Mouse (Mus musculus) intestine, postnatal 0 days (tissue): ENCODE measurements around the gene Rph3al. TPM values are rescaled to one million over a fixed set of nuclear protein-coding genes. Genes with fewer than 3 reads are reported as not detected.
A peak's percentile ranks its signal among the peaks of the same experiment; 100 is the strongest.

Experiments
- ATAC-seq: fragments of 200-750 bp; cut with Nextera tagmentation; 2 replicates; pipeline ENCODE4 v1.8.0; 2017; ENCODE audit warnings: mild to moderate bottlenecking, moderate TSS enrichment, moderate library complexity
- H3K27ac ChIP-seq: fragments of 300-500 bp; sonication (generic); 2 replicates; pipeline ENCODE4 v1.5.1; 2014; ENCODE audit warnings: mild to moderate bottlenecking, low read depth, low read length, moderate library complexity
- H3K27me3 ChIP-seq: fragments of 300-500 bp; sonication (generic); replicated peaks from 2 replicates; pipeline ENCODE4 v1.6.1; 2014; ENCODE audit warnings: low read length, mixed read lengths; ENCODE audit not compliant: control insufficient read depth, insufficient read depth
- H3K36me3 ChIP-seq: fragments of 300-500 bp; sonication (generic); 2 replicates; pipeline ENCODE4 v1.6.1; 2014; ENCODE audit warnings: mild to moderate bottlenecking, moderate library complexity; ENCODE audit not compliant: control insufficient read depth, insufficient read depth
- H3K4me1 ChIP-seq: fragments of 300-500 bp; sonication (generic); replicated peaks from 2 replicates; pipeline ENCODE4 v1.6.1; 2014; ENCODE audit warnings: antibody characterized with exemption, low read length, mixed read lengths; ENCODE audit not compliant: control insufficient read depth, insufficient read depth
- H3K4me2 ChIP-seq: fragments of 300-500 bp; sonication (generic); replicated peaks from 2 replicates; pipeline ENCODE4 v1.6.1; 2014; ENCODE audit warnings: low read depth, mild to moderate bottlenecking, moderate library complexity
- H3K4me3 ChIP-seq: fragments of 300-500 bp; sonication (generic); 2 replicates; pipeline ENCODE4 v1.5.1; 2014; ENCODE audit warnings: low read depth, low read length
- H3K9ac ChIP-seq: fragments of 300-500 bp; sonication (generic); 2 replicates; pipeline ENCODE4 v1.6.1; 2014; ENCODE audit warnings: mild to moderate bottlenecking, low read depth, low read length
- H3K9me3 ChIP-seq: fragments of 300-500 bp; sonication (generic); 2 replicates; pipeline ENCODE4 v1.6.1; 2016; ENCODE audit warnings: mixed run types; ENCODE audit not compliant: control insufficient read depth
- CTCF ChIP-seq: sonication (generic); IDR thresholded peaks from 2 replicates; pipeline ENCODE4 v1.5.1; 2016; ENCODE audit warnings: low read depth, mild to moderate bottlenecking, control low read depth, antibody characterized with exemption, moderate library complexity
- WGBS: fragments of 180-500 bp; shearing (Covaris S2); extraction: QIAGEN DNeasy Blood & Tissue Kit; methylation state at CpG from one replicate; pipeline ENCODE4 v1.1.7; 2014; 5-methylcytosine and 5-hydroxymethylcytosine counted together
- polyA plus RNA-seq: library from polyadenylated mRNA; unstranded; fragments of >200 nt; fragmentation: Nextera tagmentation; extraction: Ambion mirVana; gene quantifications from 2 replicates; pipeline ENCODE4 v1.2.1, GENCODE M21; 2015

The Rph3al gene
- polyA plus RNA-seq, 1 experiment from 2014 or later, result 10.5 TPM

GRCm38 (mm10) chr11:75966401-75967372 lies 28.5 kb upstream of the Rph3al start:
- ATAC-seq, result peak; percentile 88
- peak; percentile 95 for TF ChIP-seq CTCF
- Histone ChIP-seq H3K36me3 (no peaks in the 10 kb centered on the region), H3K9me3 (no peaks in the 10 kb centered on the region), H3K9ac (peak overlapping the region; percentile 64), H3K4me1 (peaks cover 18% of the 10 kb centered on the region), H3K4me2 (peak overlapping the region; percentile 95), H3K27me3 (no peaks in the 10 kb centered on the region), H3K4me3 (peak overlapping the region; percentile 66), H3K27ac (peak overlapping the region; percentile 85)
- WGBS, result under 1% methylated on average over 90 of the region's 90 CpGs

DNA sequence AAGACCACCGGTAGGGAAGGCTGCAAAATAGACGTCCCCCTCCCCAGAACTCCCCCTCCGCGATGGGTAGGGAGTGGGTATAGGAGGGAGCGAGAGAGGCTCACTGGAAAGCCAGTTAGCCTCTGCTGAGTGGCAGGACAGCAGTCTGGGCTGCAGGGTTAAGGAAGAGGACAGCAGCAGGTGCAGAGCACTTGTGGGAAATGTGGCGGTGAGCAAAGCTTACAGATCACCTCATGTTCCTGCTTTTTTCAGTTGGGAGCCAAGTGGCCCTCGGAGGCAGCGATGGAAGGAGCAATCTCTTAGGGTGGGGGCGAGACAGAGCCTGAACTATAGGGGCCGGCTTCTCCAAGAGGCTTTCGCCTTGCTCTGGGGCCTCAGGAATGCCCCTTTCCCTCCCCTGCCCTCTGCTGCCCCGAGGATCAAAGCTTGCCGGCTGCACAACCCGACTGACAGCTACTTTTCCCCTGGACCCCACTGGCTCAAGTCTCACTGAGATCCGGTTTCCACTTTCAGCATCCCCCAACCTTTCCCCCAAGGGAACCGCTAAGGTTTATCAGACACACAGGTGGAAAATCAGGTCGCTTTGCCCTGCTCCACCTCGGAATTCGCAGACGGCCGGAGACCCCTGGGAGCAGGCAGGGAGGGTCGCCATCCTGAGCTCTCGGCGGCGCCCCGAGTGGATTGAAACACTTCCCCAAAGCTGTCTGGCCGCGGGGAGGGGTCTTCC lies 27.6 kb upstream of the Rph3al start:
- Histone ChIP-seq H3K9ac (peak overlapping the region; percentile 64), H3K4me1 (peaks cover 18% of the 10 kb centered on the region), H3K4me2 (peak overlapping the region; percentile 95), H3K9me3 (no peaks in the 10 kb centered on the region), H3K36me3 (no peaks in the 10 kb centered on the region), H3K4me3 (peak overlapping the region; percentile 66), H3K27ac (peak overlapping the region; percentile 85), H3K27me3 (no peaks in the 10 kb centered on the region)
- peak; percentile 3; the same call in 1 of the 2 replicates for ATAC-seq
- 12% methylated on average over 28 of the region's 28 CpGs for WGBS
- TF ChIP-seq CTCF, result no peak

DNA sequence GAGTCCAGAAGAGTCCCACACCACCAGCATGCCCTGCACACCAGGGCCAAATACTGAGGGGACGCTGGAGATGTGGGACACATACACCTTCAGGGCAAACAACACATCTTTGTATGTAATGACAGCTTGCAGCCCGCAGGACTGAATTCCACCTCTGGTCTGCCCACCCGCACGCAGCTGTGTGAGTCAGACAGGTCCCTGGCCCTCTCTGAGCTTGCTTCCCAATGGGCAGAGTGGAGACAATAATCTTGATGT lies 26.2 kb upstream of the Rph3al start:
- Histone ChIP-seq H3K4me1 (peaks cover 18% of the 10 kb centered on the region), H3K4me3 (no peak overlapping the region), H3K36me3 (no peaks in the 10 kb centered on the region), H3K9ac (no peak overlapping the region), H3K27ac (no peak overlapping the region), H3K27me3 (no peaks in the 10 kb centered on the region), H3K9me3 (no peaks in the 10 kb centered on the region), H3K4me2 (no peak overlapping the region)
- 65% methylated on average over 4 of the region's 4 CpGs for WGBS
- ATAC-seq, result no peak
- TF ChIP-seq CTCF, result no peak

DNA sequence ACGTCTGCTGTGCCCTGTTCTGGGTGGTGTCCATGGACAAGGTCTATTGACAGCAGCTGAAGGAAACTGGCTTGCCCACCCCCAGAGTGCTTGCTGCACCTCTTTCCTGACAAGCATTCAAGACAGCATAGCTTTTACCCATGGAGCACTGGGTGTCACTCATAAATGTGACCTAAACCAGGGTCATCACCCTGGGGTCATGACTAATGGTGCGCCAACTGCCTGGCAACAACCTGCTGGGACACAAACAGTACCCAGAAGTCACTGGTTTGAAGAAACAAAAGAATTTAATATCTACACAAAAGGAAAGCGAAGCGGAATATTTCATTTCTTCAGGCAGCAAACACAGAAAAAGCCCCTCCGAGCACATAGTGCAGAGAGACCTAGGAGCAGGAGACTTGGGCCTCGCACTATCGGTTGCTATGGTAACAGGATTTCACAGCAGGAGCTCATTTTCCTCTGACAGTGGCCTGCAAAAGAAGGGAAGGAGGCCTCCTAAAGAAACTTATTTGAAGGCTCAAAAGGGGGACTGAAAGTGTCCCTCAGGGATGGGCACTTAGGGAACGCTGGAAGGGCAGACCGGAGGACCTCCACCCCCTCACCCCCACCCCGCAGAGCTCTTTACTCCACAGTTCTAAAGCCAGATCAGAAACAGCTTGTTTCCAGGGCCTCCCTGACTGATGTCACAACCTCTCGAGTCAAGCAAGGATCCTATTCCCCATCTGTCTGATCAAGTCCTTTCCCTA lies 25.7 kb upstream of the Rph3al start:
- Histone ChIP-seq H3K9ac (no peak overlapping the region), H3K4me2 (no peak overlapping the region), H3K27me3 (no peaks in the 10 kb centered on the region), H3K4me3 (no peak overlapping the region), H3K27ac (no peak overlapping the region), H3K36me3 (no peaks in the 10 kb centered on the region), H3K4me1 (peaks cover 18% of the 10 kb centered on the region), H3K9me3 (no peaks in the 10 kb centered on the region)
- ATAC-seq, result no peak
- no peak for TF ChIP-seq CTCF
- 37% methylated on average over 11 of the region's 11 CpGs for WGBS

DNA sequence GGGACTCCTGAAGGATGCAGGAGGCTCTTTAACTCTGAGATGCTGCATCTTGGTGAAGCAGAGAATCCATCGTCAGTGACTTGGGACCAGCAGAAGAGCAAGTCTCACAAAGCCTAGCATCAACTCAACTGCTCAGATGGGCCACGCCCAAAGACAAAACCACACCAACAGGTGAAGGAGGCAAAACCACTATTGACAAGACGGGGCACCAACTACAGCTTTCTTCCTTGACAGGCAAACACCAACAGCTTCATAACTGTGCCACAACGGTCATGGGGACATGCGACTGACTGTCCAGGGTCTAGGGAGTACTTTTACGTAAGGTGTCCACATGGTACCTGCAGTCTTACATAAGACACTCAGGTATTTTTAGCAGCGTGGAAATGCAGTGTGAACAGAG lies 23.6 kb upstream of the Rph3al start:
- H3K4me1 ChIP-seq, result peaks cover 13% of the 10 kb centered on the region
- WGBS, result 86% methylated on average over 7 of the region's 7 CpGs
- no peak overlapping the region for H3K4me3 ChIP-seq
- no peak for ATAC-seq
- no peak overlapping the region for H3K9ac ChIP-seq
- no peaks in the 10 kb centered on the region for H3K9me3 ChIP-seq
- TF ChIP-seq CTCF, result no peak
- H3K27me3 ChIP-seq, result no peaks in the 10 kb centered on the region
- no peak overlapping the region for H3K4me2 ChIP-seq
- no peak overlapping the region for H3K27ac ChIP-seq
- no peaks in the 10 kb centered on the region for H3K36me3 ChIP-seq
